Mouse (Mus musculus) heart, embryonic 14.5 days (tissue): ENCODE results near the gene Sec14l3. TPM values are rescaled to one million over a fixed set of nuclear protein-coding genes. Genes with fewer than 3 reads are reported as not detected.

Experiments
- ATAC-seq: fragments of 200-750 bp; cut with Nextera tagmentation; 2 replicates; pipeline ENCODE4 v1.8.0; 2017; ENCODE audit warnings: low read depth, moderate TSS enrichment; ENCODE audit not compliant: insufficient number of reproducible peaks, insufficient read depth, low FRiP score
- H3K27ac ChIP-seq, 2 experiments: fragments of 200-500 bp in 1 of 2; fragments of 300-500 bp in 1 of 2; sonication (generic) in 1 of 2; replicated peaks in 1 of 2; 2 replicates each; pipeline ENCODE4 v1.5.1; 2012 to 2014; ENCODE audit warnings: low read depth in 2 of 2, low read length in 2 of 2, control low read depth in 1 of 2, mild to moderate bottlenecking in 1 of 2, mixed read lengths in 1 of 2; ENCODE audit not compliant: control insufficient read depth in 1 of 2, insufficient read depth in 1 of 2
- H3K27me3 ChIP-seq: fragments of 300-500 bp; sonication (generic); 2 replicates; pipeline ENCODE4 v1.6.1; 2014; ENCODE audit warnings: mild to moderate bottlenecking, low read length, control low read depth; ENCODE audit not compliant: control insufficient read depth, insufficient read depth
- H3K36me3 ChIP-seq: fragments of 300-500 bp; sonication (generic); 2 replicates; pipeline ENCODE4 v1.6.1; 2014; ENCODE audit warnings: mild to moderate bottlenecking, control low read depth, low read length, mixed read lengths; ENCODE audit not compliant: control insufficient read depth, insufficient read depth
- H3K4me1 ChIP-seq, 2 experiments: fragments of 200-500 bp in 1 of 2; fragments of 300-500 bp in 1 of 2; sonication (generic) in 1 of 2; 2 replicates each; pipeline ENCODE4 v1.6.1; 2012 to 2014; ENCODE audit warnings: low read length in 2 of 2, control low read depth in 1 of 2, mixed read lengths in 1 of 2; ENCODE audit not compliant: control insufficient read depth in 2 of 2, insufficient read depth in 2 of 2
- H3K4me2 ChIP-seq: fragments of 300-500 bp; sonication (generic); 2 replicates; pipeline ENCODE4 v1.6.1; 2014; ENCODE audit warnings: mild to moderate bottlenecking, low read length
- H3K4me3 ChIP-seq, 2 experiments: fragments of 200-500 bp in 1 of 2; fragments of 300-500 bp in 1 of 2; sonication (generic) in 1 of 2; 2 replicates each; pipeline ENCODE4 v1.5.1; 2012 to 2014; ENCODE audit warnings: low read length in 2 of 2, mild to moderate bottlenecking in 2 of 2, control low read depth in 1 of 2, low read depth in 1 of 2, moderate library complexity in 1 of 2; ENCODE audit not compliant: control insufficient read depth in 1 of 2, insufficient read depth in 1 of 2
- H3K9ac ChIP-seq: fragments of 300-500 bp; sonication (generic); 2 replicates; pipeline ENCODE4 v1.6.1; 2014; ENCODE audit warnings: mild to moderate bottlenecking, low read length
- H3K9me3 ChIP-seq: fragments of 300-500 bp; sonication (generic); 2 replicates; pipeline ENCODE4 v1.6.1; 2016; ENCODE audit warnings: low read length, control low read depth; ENCODE audit not compliant: control insufficient read depth
- WGBS: fragments of 180-500 bp; shearing (Covaris S2); extraction: QIAGEN DNeasy Blood & Tissue Kit; methylation state at CpG from one replicate; pipeline ENCODE4 v1.1.7; 2014; 5-methylcytosine and 5-hydroxymethylcytosine counted together
- polyA plus RNA-seq: library from polyadenylated mRNA; unstranded; fragments of >200 nt; fragmentation: Nextera tagmentation; extraction: Ambion mirVana; gene quantifications from 2 replicates; pipeline ENCODE4 v1.2.1, GENCODE M21; 2014

The Sec14l3 gene
- polyA plus RNA-seq, 1 experiment from 2014 or later, result not detected

DNA sequence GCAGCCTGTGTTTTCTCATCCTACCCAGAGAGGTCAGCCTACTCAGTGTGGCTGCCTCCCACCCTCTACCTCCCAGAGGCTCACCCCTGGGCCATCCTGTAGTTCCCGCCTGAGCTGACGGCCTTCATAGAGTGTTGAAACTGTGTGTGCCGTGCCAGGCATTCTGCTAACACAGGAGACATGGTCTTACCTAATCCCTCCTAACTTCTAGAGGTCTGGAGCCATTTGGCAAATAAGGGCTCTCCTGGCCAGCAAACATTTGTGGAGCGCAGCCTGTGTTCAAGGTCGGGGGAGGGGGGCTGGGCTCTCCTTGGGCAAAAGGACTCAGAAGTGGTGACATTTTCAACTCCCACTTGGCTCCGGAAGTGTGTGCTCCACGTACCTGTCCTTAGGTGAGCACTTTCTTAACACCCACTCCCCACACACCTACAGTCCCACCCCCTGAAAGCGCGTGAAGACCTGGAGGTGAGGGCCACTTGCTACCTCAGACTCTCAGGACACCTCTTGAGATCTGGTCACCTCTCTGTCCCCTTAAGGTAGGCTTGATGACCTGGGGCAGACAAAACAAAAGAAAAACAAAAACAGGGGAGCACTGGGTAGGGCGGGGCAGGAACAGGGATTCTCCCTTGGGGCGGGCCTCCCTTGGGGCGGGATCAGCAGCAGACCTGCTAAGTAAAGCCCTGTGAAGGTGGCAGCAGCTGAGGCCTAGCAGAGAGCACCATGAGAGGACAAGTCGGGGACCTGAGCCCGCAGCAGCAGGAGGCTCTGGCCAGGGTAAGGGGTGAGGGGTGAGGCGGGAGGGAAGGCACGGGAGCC is 33.3 kb upstream of the Sec14l3 start, which contains the start of gene Sec14l4:
Gene Sec14l4 (plus strand): TSS at position 337 of the 816 bp plus-strand sequence.
- Histone ChIP-seq H3K27me3 (peaks cover 13% of the 10 kb centered on the region; the same call in 1 of the 2 replicates), H3K36me3 (no peaks in the 10 kb centered on the region), H3K4me2 (no peak within 1 kb of the TSS), H3K9ac (no peak within 1 kb of the TSS), H3K4me1 (no peaks in the 10 kb centered on the region), H3K9me3 (no peaks in the 10 kb centered on the region), H3K27ac (no peak within 1 kb of the TSS), H3K4me3 (no peak within 1 kb of the TSS)
- WGBS, result 25% methylated on average over 16 of the region's 16 CpGs
- no peak; the same call in 1 of the 2 replicates for ATAC-seq

DNA sequence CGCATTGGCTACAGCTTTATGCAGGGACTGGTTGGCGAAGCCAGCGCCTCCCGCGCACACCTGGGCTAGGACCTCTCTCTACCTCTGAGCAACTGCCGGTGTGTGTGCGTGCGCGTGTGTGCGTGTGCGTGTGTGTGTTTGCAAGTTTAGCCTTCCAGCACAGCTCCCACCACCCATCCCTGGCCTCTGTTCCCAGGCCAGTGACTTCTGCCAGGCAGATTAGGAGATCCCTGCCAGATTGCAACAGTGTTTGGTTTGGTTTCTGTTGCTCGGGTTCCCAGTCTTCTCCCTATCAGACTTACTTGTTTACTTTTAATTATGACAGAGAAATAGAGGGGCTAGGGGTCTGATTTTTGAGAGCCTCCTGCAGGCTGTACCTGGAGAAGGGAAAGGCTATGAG is 32.7 kb upstream of the Sec14l3 start:
- no peak overlapping the region for H3K4me3 ChIP-seq
- H3K27me3 ChIP-seq, result peaks cover 13% of the 10 kb centered on the region; the same call in 1 of the 2 replicates
- no peak overlapping the region for H3K27ac ChIP-seq
- no peak overlapping the region for H3K4me2 ChIP-seq
- H3K9ac ChIP-seq, result no peak overlapping the region
- no peaks in the 10 kb centered on the region for H3K4me1 ChIP-seq
- H3K36me3 ChIP-seq, result no peaks in the 10 kb centered on the region
- ATAC-seq, result no peak
- WGBS, result 18% methylated on average over 12 of the region's 12 CpGs
- H3K9me3 ChIP-seq, result no peaks in the 10 kb centered on the region

DNA sequence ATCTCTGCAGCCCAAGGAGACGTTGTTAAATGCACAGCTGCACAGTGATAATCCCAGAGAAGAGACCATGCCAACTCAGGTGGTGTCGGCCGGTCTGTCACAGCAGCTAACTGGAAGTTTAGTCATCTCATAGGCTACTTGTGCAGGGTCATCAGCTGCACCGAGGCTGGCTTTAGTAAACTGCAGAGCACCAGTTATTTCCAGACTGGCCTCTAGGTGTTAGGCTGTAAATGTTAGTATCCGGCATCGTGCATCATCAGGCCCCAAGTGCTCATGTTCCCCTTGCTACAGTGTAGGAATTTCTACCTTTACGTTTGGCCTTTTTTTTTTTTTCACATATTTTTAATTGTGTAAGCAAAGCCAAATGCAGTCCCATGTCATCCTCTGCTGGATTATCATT is 31.2 kb upstream of the Sec14l3 start:
- Histone ChIP-seq H3K36me3 (no peaks in the 10 kb centered on the region), H3K9me3 (no peaks in the 10 kb centered on the region), H3K4me1 (no peaks in the 10 kb centered on the region), H3K27ac (no peak overlapping the region), H3K4me3 (no peak overlapping the region), H3K4me2 (no peak overlapping the region), H3K9ac (no peak overlapping the region), H3K27me3 (peaks cover 13% of the 10 kb centered on the region; the same call in 1 of the 2 replicates)
- 61% methylated on average over 7 of the region's 7 CpGs for WGBS
- no peak for ATAC-seq

DNA sequence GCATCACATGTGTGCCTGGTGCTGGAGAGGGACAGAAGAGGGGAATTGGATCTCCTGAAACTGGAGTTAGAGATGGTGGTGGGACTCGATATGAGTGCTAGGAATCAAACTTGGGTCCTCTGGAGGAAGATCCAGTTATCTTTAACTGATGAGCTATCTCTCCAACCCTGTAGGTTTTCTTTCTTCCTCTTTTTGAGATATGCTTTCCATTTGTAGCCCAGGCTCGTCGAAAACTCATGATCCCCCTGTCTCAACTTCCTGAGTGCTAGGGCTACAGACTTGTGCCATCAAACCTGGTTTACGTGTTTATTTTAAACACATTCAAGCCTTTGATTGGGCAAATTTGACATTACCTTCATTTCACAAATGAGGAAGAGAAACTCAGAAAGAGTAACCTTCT is 30.5 kb upstream of the Sec14l3 start:
- ATAC-seq, result no peak
- WGBS, result 73% methylated on average over 4 of the region's 4 CpGs
- no peak overlapping the region for H3K4me3 ChIP-seq
- H3K4me1 ChIP-seq, result no peaks in the 10 kb centered on the region
- no peaks in the 10 kb centered on the region for H3K9me3 ChIP-seq
- no peak overlapping the region for H3K27ac ChIP-seq
- peaks cover 13% of the 10 kb centered on the region; the same call in 1 of the 2 replicates for H3K27me3 ChIP-seq
- H3K36me3 ChIP-seq, result no peaks in the 10 kb centered on the region
- no peak overlapping the region for H3K9ac ChIP-seq
- no peak overlapping the region for H3K4me2 ChIP-seq

DNA sequence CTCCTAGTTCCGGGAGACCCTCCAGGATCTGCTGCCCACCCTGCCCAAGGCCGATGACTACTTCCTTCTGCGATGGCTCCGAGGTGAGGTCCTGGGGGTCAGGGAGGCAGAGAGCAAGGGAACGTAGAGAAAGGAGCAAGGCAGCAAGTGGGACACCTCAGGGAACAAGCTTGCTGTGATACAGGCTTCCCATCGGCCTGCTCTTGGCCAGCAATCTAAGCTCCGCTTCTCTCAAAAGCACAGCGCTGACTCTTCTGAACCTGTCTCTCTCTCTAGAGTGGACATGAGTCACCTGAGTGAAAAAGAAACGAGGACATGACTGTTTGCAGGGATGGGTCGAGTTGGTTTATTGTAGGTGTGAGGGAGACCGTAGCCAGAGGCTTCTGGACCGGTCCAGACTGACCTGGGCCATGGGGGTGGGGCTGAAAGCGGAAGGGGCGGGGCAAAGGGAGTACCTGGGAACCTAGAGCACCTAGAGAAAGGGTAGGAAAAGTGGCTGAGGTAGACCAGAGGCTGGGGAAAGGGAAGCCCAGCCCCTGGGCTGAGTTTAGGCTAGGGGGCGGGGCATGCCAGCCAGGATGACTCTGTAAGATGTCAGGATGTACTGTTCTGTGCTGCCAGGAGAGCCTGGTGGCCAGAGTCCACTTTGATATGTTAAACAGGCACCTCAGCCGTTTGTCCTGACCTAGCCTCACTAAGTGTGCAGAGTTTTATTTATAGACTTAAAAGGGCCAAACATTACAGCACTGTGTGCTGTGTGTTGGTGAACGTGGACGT is 29.3 kb upstream of the Sec14l3 start:
- Histone ChIP-seq H3K9ac (no peak overlapping the region), H3K27ac (no peak overlapping the region), H3K36me3 (no peaks in the 10 kb centered on the region), H3K4me1 (no peaks in the 10 kb centered on the region), H3K4me2 (no peak overlapping the region), H3K27me3 (peaks cover 13% of the 10 kb centered on the region; the same call in 1 of the 2 replicates), H3K4me3 (no peak overlapping the region), H3K9me3 (no peaks in the 10 kb centered on the region)
- no peak for ATAC-seq
- 58% methylated on average over 18 of the region's 18 CpGs for WGBS

DNA sequence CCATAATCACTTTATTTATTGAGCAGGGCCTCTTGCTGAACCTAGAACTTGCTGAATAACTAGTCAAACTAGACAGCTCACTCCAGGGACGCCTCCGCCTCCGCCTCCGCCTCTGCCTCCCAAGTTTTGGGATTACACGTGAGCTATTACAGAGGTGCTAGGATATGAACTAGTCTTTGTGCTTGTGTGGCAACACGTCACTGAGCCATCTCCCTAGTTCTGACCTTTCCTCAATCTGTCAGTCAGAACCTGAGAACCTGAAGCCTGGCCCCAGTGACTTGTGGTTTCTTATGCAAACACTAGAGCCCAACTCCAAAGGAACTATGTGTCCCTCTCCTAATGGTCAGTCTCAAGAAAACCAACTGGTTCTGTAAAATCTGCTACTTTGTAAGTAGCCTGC is 28.7 kb upstream of the Sec14l3 start:
- H3K27ac ChIP-seq, result no peak overlapping the region
- H3K36me3 ChIP-seq, result no peaks in the 10 kb centered on the region
- peaks cover 13% of the 10 kb centered on the region; the same call in 1 of the 2 replicates for H3K27me3 ChIP-seq
- H3K9me3 ChIP-seq, result no peaks in the 10 kb centered on the region
- no peak for ATAC-seq
- WGBS, result 81% methylated on average over 6 of the region's 6 CpGs
- no peak overlapping the region for H3K4me2 ChIP-seq
- no peaks in the 10 kb centered on the region for H3K4me1 ChIP-seq
- H3K4me3 ChIP-seq, result no peak overlapping the region
- no peak overlapping the region for H3K9ac ChIP-seq

DNA sequence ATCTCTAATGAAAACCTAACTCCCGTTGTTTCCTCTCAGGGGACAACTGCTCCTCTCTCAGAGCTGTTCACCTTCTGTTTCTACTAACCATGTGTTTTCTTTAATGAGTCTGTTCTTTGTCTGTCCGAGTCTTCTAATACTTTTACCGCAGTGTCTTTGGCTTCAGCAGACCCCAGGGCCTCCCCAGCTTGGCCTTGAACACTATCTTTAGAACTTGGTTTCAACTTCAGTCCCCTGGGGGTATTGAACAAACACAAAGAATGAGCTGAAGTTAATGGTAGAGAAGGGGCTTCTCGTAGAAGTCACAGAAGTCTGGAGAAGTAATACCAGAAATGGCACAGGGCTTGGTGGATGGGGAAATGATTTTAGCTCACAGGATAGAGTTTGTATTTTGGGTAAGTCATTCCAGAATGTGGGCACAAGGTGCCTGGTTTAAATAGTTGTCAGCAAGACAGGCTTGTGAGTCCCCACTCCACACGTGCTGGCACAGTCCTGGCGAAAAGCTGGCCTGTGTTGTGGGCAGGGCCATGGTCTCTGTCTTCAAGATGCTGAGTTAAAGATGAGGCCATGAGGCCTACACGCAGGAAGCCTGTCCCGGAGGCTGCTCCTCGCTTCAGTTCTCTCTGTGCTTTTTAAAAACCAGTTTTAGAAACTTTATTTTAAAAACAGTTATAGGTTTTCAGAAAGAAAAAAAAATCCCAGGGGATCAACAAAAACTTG is 28.1 kb upstream of the Sec14l3 start:
- Histone ChIP-seq H3K4me2 (no peak overlapping the region), H3K36me3 (no peaks in the 10 kb centered on the region), H3K9me3 (no peaks in the 10 kb centered on the region), H3K4me3 (no peak overlapping the region), H3K27me3 (peaks cover 13% of the 10 kb centered on the region; the same call in 1 of the 2 replicates), H3K9ac (no peak overlapping the region), H3K27ac (no peak overlapping the region), H3K4me1 (no peaks in the 10 kb centered on the region)
- 57% methylated on average over 9 of the region's 9 CpGs for WGBS
- no peak for ATAC-seq
